Mouse (Mus musculus): Measurements from ENCODE around the gene Rbpjl.
A peak's percentile ranks its signal among the peaks of the same experiment; 100 is the strongest.

Gene Rbpjl

DNA sequence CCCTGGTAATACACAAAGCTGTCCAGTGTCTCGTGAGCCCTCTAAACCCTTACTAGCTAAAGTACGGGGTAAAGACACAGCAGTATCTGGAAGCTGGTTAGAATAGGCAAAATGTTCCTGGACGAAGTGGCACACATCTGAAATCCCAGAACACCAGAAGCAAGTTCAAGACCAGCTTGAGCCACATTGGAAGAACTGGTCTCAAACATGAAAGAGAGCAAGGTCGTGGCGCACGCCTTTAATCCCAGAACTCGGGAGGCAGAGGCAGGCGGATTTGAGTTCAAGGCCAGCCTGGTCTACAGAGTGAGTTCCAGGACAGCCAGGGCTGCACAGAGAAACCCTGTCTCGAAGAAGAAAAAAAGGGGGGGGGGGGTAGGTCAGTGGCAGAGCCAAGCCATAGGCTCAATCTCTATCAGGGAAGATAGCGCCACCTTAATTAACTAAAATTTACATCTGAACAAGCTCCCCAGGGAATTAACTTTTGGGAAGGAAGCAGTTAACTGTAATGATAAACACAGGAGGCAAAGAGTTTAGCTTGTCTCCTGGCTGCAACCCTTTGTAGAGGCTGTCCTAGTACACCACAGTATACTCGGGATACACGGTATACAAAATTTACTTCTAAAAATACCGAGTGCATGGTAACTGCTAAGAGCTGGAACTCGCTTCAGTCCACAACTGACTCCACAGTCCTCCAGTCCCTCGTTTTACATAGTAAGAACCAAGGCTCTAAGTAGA, 27.1 kb downstream of the Rbpjl start:
- no peak for DNase-seq (ENCODE audit: low spot score in 2 of 2)

DNA sequence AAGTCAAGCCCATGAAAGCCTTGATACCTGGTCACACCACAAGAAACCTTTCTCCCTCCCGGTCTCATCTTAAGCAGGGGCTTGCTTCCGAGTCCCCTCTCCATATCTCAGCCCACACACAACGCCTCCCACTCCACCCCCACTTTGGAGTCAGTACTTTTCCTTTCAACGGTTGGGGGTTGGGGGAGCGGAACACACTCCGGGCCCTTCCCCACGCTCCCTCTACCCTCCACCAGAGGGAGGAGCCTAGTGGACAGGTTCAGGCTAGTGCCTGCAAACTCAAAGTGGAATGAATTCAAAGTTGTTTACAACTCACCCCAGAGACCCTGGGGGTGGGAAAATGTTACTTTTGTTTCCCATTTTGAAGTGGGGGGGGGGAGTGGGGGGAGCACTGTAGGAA, 27.8 kb downstream of the Rbpjl start:
- no peak for DNase-seq (ENCODE audit: low spot score in 2 of 2)

DNA sequence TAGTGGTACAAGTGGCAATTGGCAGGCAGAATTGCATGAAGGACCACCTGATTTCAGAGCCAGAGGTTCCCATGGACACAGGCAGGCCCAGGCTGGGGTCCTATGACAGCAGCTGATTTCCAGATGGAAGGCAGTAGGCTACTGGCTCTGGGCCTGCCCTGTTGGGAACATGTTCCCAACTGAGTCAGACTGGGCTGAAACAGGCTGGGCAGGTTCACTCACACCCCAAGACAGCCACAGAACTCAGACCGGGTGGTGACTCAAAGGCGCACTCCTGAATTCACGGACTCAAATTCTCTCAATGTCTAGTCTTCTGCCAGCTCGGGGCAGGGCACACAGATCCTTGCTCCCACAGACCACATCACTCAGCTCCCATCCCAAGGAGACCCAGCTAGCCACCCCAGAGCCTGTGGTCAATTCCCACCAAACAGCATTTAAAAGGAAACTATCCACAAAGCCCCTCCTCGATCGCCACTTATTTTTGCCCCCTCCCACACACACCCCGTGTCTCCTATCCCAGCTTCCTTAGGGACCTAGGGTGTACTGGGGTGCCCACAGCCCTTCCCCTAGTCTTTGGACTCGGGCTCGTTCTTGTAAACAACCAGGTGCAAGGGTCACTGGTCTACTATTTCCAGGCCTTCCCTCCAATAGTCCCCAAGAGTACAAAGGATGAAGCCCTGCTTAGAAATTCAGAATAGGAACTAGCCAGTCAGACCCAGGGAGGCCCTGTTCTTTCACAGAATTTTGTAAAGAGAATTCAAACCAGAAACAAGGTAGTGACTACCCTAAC, 28.9 kb downstream of the Rbpjl start:
- DNase-seq (ENCODE audit: low spot score in 2 of 2) = no peak

DNA sequence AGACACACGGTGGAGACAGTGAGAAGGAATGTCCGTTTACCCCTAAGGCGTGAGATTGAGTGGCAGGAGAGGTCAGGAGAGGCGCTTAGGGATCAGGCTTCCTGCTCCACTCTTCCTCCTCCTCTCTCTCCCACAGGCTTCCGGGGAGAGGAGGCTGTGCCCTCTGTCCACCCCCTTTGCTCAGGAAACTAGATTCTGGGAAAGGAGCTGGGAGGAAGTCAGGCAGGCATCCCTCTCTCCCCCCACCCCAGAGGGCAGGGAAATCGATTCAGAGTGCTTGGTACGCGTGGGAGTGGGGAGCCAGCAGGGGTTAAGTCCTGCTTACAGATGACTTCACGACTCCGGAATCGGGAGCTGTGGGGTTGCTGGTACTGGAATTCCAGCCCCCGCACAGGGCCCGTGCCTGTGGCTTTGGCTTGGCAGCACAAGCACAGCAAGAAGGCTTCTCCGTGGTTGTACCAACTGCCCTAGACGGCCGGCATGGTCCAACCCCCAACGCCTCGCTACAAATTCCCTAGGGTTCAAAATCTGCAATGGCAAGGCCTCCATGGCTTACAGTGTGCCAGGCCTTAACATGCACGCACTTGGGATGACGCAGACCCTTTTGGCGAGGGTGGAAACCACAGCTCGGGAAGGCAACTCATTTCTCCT, 29.7 kb downstream of the Rbpjl start:
- no peak for DNase-seq (ENCODE audit: low spot score in 2 of 2)

DNA sequence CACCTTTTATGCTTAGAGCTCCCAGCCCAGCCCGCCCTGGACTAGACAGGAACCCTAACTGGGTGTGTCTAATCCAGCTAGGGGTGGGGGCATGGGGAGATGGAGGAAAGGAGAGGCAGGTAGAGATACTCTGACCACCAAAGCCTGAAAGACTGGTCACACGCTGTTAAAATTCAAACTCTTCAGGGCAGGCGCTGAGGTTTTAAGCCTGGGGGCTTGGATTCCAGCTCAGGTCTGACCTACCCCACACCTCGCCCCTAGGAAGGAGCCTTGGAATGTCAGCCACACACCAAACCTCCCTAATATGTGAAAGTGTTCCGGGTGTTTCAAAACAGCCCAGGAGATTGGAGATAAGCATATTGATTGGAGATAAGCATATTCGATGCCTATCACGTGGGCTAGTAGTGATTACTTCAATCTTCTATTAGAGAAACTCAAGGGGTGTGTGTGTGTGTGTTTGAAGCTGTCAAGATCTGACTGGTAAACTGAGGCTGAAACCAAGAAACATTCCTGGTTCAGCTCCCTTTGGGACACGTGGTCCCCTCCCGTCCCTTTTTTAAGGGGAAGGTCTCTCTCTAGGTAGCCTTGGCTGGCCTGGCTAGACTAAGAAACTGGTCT, 30.4 kb downstream of the Rbpjl start:
- DNase-seq (ENCODE audit: low spot score in 2 of 2) = no peak

DNA sequence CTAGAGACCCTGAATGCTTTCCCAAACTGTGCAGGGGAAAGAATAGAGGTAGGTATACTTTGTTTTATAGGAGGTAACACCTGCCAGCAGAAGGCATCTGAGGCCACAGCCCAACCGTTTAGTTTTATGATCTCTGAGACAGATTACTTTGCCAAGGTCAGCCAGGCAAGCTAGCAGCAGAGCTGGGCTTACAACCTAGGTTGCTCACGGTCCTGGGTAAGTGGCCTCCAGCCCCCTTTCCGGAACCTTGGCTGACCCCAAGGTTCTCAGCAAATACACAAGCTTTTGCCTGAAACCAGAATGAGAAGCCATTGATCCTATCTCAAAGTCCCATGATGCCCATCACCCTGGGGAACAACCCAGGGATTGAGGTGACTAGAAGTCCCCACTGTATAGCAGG, 31.7 kb downstream of the Rbpjl start:
- DNase-seq (ENCODE audit: low spot score in 2 of 2) = no peak

DNA sequence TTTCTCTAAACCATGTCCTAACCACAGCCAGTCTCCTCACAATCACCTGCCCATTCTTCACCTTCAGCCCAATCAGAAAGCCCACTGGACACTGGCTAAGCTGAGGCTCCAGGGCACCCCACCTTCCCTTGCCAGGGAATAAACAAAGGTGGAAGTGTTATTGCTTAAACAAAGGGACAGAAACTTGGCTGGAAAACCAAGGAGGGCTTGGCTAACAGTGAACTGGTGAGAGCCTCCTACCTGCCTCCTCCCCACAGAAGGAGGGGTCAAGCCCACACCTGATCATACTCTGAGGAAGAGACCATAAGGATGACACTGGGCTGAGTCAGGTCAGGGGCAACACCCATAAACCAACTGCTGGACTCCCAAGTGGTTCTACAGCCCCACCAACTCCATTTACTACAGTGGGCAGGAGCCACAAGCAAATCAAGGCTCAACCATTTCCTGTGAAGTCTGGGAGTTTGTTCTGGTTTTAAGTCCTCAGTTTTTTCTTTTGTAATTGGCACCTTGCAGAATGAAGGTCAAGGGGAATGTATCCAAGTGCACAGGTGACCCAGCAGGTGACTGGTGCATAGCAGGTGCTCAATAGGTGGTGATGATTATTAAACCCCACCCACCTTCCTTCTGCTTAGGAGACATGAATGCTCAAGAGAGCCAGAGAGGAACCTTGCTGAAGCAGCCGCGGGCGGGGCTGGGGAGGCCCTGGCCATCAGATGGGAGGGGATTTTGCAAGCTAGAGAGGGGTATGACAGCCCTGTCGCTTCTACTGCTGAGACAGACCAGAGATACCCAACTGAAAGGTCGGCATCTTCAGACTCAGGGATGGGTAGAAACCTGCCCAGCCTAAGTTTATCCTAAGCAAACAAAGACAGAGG, 32.5 kb downstream of the Rbpjl start:
- no peak for DNase-seq (ENCODE audit: low spot score in 2 of 2)

DNA sequence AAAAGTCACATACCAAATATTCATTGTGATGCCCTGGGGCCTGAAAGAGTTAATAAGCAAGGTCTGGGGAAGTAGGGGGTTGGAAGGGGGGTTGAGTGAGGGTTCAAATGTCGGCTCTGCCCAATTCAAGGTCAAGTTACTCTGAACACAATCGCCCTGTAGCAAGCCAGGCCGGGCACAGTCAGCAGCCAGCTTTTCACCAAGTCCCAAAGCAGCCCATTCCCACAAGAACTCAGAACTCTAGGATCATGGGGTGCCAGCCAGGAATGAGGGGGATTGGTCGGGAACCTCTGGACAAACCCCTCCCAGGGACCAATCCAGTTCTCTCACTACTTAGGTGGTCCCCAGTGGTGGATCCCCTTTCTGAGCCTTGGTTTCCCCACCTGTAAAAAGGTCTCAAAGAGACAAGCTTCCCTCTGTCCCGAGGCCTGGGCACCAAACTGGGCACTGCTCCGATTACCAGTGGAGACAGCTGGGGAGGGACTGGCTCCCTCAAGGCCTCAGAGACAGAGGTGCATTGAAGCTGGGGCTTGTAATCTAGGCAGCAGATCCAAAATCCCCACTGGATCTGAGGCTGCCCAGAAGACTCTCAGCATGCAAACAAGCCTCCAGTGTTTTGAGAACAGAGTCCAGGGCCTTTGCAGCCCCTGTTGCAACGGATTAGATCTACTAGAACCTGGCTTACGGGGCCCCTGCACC, 33.4 kb downstream of the Rbpjl start:
- DNase-seq (ENCODE audit: low spot score in 2 of 2) = peak in 1 of 2 experiments; percentile 40

DNA sequence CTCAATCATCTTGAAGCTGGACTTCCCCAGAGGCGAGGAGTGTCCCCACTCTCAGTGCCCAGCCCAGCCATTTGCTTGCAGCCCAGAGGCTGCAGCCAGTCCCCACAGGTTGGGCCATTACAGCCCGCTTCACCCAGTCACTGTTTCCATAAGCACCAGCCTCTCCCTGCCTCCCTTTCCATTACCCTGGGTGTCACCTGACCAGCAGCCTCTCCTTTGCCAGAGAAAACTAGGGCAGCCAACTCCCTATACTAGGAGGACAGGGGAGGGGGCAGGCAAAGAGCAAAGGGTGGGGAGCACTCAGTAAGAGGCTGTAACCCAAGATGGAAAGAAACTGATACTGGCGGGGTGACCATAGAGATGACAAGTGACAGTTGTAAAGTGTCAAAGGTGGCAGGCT, 34.0 kb downstream of the Rbpjl start:
- no peak for DNase-seq (ENCODE audit: low spot score in 2 of 2)

DNA sequence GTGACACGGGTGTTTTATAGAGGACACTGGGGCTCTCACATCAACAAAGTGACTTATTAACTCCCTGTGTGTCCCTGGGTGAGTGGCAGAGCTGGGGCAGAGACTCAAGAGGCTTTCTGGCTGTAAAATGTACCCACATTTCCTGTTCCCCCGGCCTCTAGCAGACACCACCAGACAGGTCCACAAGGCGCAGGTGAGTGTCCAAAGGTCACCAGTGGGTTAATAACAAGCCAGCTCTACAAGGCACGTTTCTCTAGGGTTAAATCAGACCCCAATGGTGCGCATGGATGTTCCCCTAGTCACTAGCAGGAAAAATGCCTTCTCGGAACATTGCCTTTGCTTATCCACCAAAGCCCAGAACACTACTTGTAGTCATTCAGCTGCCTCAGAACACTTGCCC, 34.8 kb downstream of the Rbpjl start:
- no peak for DNase-seq (ENCODE audit: low spot score in 2 of 2)

DNA sequence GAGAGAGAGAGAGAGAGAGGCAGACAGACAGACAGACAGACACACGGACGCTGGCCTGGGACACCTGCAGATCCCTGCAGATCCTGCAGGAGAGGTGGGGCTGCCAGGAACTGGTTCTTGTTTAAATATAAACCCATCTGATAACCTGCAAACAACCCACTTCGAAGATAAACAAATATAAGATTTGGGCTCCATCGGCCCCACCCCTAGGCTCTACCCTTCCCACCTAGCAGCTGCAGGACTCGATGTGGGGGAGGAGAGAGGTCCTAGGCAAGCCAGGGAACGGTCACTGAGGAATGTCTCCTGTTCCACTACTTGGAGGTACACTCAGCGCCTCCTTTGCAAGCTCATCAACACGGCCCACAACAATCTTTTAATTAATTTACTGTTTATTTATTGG, 35.3 kb downstream of the Rbpjl start:
- DNase-seq (ENCODE audit: low spot score in 2 of 2) = no peak

DNA sequence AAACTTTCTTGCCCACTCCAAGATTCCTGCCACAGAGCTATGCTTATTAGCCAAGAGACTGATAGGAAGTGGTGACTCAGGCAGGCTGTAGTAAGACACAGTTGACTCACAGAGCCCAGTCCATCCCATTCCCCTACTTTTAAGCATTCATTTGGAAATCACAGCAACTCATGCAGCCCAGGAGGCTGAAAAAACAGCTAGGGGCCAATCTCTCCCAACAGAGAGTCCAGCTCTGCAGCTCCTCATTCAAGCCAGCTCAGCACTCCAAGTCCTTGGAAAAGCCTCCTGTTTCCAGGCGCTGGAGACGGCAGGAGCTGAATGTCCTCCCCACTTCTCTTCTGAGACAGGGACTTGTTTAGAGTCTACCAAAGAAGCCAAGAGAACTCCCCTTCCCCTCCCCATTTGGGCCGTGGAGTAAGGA, 36.1 kb downstream of the Rbpjl start:
- peak in 1 of 2 experiments; percentile 38 for DNase-seq (ENCODE audit: low spot score in 2 of 2)

DNA sequence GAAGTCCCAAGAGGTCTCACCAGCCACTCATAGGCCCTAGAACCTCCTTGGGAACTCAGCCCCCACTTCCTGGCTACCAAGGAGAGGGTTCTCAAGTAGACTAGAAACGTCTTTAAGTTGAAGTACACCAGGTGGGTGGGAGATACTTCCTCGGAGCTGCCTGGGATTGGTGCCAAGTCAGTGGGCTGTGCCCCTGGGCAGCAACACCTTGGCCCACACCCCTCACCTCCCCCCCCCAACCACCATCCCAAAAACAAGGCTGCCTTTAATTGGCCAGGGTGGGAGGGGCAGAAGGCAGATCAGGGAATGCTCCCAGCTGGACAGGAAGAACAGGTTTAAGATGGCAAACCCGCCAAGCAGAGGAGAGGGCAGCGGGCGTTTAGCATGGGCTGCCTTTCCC, 37.4 kb downstream of the Rbpjl start:
- no peak for DNase-seq (ENCODE audit: low spot score in 2 of 2)

DNA sequence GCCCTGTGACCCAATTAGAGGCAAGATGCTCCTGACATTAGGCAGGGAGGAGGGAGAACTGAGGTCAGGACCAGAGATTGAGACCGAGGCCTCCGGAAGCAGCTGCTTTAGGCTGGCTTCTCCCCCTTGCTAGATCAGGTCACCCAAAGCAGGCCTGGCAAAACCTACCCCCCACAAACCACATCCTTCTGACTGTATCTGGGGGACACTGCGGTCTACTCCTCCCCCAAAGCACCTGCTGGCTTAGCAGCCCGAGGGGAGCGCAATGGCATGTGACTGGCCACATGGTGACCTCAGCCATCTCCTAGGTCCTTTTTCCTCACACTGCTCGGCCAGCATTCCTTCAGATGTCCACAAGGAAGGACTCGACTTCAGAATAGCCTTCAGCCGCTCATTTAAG, 38.2 kb downstream of the Rbpjl start:
- no peak for DNase-seq (ENCODE audit: low spot score in 2 of 2)

DNA sequence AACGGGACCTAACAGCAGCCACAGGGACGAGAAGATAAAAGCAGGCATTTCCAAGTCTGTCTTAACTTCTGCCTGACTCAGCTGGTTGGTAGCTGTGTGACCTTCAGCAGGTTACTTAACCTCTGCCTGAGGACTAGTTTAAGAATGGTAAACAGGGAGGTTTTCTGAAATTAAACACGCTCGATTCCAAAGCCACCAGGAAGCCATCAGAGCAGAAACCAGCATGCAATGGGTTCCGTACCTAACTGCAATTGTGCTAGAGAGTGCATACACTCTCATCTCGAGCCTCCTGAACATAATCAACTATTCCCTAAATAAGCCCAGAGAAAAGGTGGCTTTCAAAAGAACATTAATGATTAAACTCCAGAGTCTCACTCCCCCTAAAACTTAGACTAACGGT, 38.8 kb downstream of the Rbpjl start:
- no peak for DNase-seq (ENCODE audit: low spot score in 2 of 2)

DNA sequence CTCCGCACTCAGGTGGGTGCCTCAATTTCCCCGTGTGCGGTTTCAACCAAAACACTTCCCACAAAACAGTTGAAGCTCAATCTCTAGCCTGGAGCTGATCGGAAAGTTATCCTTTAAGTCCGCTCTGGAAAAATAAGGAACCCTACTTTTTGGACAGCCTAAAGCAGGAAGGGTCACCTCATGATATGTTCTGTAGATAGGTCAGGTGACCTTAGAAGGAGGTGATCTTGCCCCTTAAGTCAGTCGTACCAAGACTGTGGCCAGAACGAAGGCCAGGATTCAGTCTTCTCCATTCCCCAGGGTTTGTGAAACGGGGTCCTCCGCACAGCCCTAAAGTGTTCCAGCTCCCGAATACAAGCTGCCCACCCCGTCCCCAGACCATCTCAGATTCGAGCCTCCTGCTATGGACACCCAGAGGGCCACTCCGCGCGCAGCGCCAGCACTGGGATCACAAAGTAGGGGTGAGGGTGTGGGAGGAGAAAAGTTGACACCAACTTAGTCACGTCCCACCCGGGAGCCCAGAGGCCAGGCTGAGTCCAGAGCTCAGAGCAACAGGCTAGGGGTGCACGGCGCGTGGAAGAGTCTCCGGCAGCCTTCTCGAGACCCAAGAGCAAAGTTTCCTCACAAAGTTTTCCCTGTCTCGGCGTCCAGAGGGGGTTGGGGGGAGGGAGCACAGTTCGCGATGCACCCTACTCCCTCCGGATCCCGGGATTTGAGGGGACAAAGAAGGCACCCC, 39.5 kb downstream of the Rbpjl start:
- DNase-seq (ENCODE audit: low spot score in 2 of 2) = no peak

DNA sequence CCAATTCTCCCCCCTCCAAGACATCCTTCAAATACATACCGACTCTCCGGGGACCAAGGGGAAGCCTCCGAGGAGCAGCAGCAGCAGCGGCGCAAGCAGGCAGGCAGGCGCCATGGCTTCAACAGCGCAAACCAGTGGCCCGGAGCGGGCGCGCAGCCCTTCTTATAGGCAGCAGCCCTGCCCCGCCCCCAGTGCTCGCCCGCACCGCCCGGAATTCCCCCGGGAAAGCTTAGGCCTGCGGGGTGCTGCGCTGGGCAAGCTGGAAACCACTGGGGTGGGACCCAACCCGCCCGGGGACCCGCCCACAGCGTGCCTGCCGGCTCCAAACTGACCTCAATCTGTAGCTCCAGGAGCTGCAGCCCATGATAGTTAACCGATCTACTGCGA, 40.1 kb downstream of the Rbpjl start:
- peak in 1 of 2 experiments; percentile 63 for DNase-seq (ENCODE audit: low spot score in 2 of 2)

DNA sequence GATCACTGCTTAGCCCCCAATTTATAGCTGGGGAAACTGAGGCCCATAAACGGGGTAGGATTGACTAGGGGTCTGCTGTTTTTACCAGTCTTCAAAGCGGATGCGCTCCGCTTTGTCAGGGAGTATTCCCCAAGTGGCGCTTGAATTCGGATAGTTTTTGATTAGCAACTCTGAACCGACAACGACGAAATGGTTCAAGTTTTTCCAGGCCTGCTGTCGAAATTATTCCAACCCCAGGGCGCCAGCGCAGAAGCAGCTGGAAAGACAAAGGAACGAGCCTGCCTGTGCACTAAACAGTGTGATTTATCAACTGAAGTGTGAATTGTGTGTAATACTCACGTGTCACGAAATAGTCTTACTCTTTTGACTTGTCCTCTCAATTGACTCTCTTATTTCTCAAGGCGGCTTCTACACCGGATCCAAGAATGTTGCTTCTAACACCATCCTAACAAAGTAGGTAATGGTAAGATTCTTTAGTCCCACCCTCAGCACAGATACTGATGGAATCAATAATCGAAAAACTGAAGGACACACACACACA, 40.6 kb downstream of the Rbpjl start, which contains the start of gene Sdc4:
Sdc4 (minus strand) TSS at position 428 of the 541 bp plus-strand sequence.
- no peak for DNase-seq (ENCODE audit: low spot score in 2 of 2)

DNA sequence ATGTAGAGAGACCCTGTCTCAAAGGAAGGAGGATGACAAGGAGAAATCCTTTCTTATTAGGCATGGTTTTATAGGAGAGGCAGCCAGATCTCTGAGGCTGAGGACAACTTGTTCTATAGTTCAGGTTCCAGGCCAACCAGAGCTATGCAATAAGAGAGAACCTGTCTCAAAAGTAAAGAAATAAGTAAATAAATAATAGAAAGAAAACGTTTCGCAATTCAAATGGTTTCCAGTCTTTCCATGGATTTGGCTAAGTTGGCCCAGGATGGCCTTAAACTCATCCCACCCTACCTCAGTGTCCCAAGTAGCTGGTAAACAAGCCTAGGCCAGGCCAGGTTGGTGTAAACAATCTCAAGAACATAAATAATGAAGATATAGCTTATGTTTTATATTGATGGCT, 41.8 kb downstream of the Rbpjl start:
- no peak for DNase-seq (ENCODE audit: low spot score in 2 of 2)

Measured in left cerebral cortex, adult 9 months (tissue).